Mouse (Mus musculus): ENCODE measurements around the gene Pklr. TPM values are rescaled to one million over a fixed set of nuclear protein-coding genes. Genes with fewer than 3 reads are reported as not detected.

Pklr gene
- total RNA-seq, 2 experiments from 2014 or later = not detected

- intact Hi-C loops (cut with DNase I) = no loop called here
- DNase-seq (ENCODE audit: low spot score in 2 of 2) = no peak
These were observed 48.0 kb downstream of the Pklr start for GRCm38 (mm10) chr3:89183959-89184315.

DNA sequence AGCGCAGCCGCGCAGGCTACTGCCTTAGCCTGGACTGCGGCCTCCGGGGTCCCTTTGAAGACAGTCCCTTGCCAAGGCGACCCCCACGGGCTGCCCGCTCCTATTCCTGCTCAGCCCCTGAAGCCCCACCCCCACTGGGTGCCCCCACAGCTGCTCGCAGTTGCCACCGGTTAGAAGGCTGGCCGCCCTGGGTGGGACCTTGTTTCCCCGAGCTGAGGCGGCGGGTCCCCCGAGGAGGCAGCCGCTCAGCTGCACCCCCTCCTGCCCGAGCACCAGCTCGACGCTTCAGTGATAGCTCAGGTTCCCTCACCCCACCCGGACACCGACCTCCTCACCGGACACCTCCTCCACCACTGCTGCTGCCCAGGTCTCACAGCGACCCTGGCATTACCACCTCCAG is 51.3 kb downstream of the Pklr start:
- intact Hi-C loops (cut with DNase I) = no loop called here

DNA sequence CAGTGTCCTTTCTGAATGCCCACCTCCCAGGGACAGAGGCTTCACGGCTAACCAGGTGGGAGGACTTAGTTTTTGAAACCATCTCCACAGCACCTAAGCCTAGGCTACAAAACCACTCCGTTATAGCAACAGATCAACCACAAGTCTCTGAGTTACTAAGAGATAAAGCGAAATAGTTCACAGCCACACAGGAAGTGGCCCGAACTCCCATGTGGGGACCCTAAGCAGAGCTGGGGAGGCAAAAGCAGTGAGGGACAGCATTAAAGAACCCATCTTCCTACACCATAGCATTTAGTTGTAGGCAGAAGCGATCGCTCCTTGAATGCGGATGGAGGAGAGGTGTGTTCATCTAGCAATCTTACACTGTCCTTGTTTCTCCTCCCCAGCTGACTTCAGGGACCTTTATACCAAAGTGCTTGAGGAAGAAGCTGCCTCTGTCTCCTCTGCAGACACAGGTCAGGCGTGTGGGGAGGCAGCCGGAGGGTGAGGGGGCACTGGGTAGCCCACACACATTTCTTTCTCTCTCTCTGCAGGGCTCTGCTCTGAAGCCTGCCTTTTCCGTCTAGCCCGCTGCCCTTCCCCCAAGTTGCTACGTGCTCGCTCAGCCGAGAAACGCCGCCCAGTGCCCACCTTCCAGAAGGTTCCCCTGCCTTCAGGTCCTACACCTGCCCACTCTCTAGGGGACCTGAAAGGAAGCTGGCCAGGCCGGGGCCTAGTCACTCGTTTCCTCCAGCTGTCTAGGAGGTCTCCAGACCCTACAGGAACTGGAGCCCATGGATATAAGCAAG is 51.9 kb downstream of the Pklr start:
- DNase-seq (ENCODE audit: low spot score in 2 of 2) = no peak
- intact Hi-C loops (cut with DNase I) = no loop called here

More for the DNA sequence above, 51.3 kb downstream of the Pklr start:
- no peak for DNase-seq (ENCODE audit: low spot score in 2 of 2)

DNA sequence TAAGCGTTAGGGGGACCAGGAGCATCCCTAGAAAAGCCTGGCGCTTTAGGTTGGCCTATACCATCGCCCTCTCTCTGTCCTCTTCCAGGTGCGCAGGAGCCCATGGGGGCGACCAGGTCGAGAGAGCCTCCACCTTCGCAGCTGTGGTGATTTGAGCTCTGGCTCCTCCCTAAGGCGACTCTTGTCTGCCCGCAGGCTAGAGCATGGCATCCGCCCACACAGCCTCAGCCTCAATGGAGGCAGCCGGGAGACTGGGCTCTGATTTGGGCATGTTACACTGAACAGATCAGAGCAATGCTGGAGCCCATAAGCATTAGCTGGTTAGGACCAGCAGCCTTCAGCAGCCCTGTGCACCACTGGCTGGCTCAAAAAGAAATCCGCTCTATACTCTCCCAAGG is 52.5 kb downstream of the Pklr start:
- DNase-seq (ENCODE audit: low spot score in 2 of 2) = no peak
- intact Hi-C loops (cut with DNase I) = no loop called here

- intact Hi-C loops (cut with DNase I) = no loop called here
- DNase-seq (ENCODE audit: low spot score in 2 of 2) = no peak
These were observed 54.5 kb downstream of the Pklr start for GRCm38 (mm10) chr3:89190436-89190835.

DNA sequence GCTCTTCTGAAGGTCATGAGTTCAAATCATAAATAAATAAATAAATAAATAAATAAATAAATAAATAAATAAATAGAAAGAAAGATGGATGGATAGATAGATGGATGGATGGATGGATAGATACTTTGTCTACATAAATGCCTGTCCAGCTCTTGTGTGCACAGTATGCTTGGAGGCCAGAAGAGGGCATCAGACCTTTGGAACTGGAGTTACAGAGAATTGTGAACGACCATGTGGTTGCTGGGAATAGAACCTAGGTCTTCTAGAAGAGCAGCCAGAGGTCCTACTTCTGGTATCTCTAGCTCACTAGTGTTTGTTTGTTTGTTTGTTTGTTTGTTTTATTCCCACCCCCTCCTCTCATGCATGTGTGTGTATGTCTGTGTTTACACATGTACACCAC is 57.4 kb downstream of the Pklr start:
- intact Hi-C loops (cut with DNase I) = no loop called here
- DNase-seq (ENCODE audit: low spot score in 2 of 2) = no peak

- intact Hi-C loops (cut with DNase I) = no loop called here
- no peak for DNase-seq (ENCODE audit: low spot score in 2 of 2)
These were observed 57.9 kb downstream of the Pklr start for GRCm38 (mm10) chr3:89193853-89194252.

Other genes starting within 250 kb of the Pklr start
- gene Msto1, start 222.1 kb upstream of the Pklr start, total RNA-seq (2021) = 10 to 100 TPM; 22.5 to 23.6 TPM
- 10 to 100 TPM; 79.1 to 83.5 TPM for gene Ash1l, start 185.5 kb upstream of the Pklr start, total RNA-seq (2021)
- 100 to 1,000 TPM; 103 to 104 TPM for gene Dap3, start 185.0 kb upstream of the Pklr start, total RNA-seq (2021)
- gene Rusc1, start 42.8 kb upstream of the Pklr start, total RNA-seq (2021) = 100 to 1,000 TPM; 189 to 195 TPM
- gene Gm43738, start 35.0 kb upstream of the Pklr start, total RNA-seq (2021) = not detected
- 10 to 100 TPM; 81.0 to 88.8 TPM for gene Fdps, start 34.2 kb upstream of the Pklr start, total RNA-seq (2021)
- 10 to 100 TPM; 16.0 to 18.7 TPM for gene Hcn3, start 24.1 kb downstream of the Pklr start, total RNA-seq (2021)
- gene Clk2, start 28.7 kb downstream of the Pklr start, total RNA-seq (2021) = 10 to 100 TPM; 39.0 to 46.6 TPM
- 10 to 100 TPM; 67.1 to 70.2 TPM for gene Scamp3, start 41.3 kb downstream of the Pklr start, total RNA-seq (2021)
- 10 to 100 TPM; 61.6 to 64.9 TPM for gene Fam189b, start 47.0 kb downstream of the Pklr start, total RNA-seq (2021)
- 10 to 100 TPM; 66.5 to 67.7 TPM for gene Gba, start 66.8 kb downstream of the Pklr start, total RNA-seq (2021)
- 10 to 100 TPM; 23.6 to 26.5 TPM for gene Thbs3, start 79.0 kb downstream of the Pklr start, total RNA-seq (2021)
- 10 to 100 TPM; 89.5 to 94.5 TPM for gene Mtx1, start 90.9 kb downstream of the Pklr start, total RNA-seq (2021)
- 1 to 10 TPM in 1 of 2 experiments, under 1 TPM in 1; 0.80 to 1.2 TPM for gene Muc1, start 92.9 kb downstream of the Pklr start, total RNA-seq (2021)
- gene Krtcap2, start 109.8 kb downstream of the Pklr start, total RNA-seq (2021) = 10 to 100 TPM; 69.2 to 69.4 TPM
- 10 to 100 TPM; 89.8 to 94.3 TPM for gene Trim46, start 110.2 kb downstream of the Pklr start, total RNA-seq (2021)
- gene Dpm3, start 123.2 kb downstream of the Pklr start, total RNA-seq (2021) = 10 to 100 TPM; 47.8 to 48.1 TPM
- gene Slc50a1, start 134.4 kb downstream of the Pklr start, total RNA-seq (2021) = 10 to 100 TPM; 32.1 to 37.4 TPM
- gene Efna1, start 145.0 kb downstream of the Pklr start, total RNA-seq (2021) = 1 to 10 TPM; 4.1 to 5.2 TPM
- 10 to 100 TPM; 51.3 to 56.8 TPM for gene Efna3, start 186.8 kb downstream of the Pklr start, total RNA-seq (2021)
- under 1 TPM; 0.27 to 0.37 TPM for gene Efna4, start 201.9 kb downstream of the Pklr start, total RNA-seq (2021)
- gene Adam15, start 213.9 kb downstream of the Pklr start, total RNA-seq (2021) = 100 to 1,000 TPM; 101 to 105 TPM
- gene Dcst2, start 225.8 kb downstream of the Pklr start, total RNA-seq (2021) = under 1 TPM in 1 of 2 experiments, not detected in 1; 0.32 TPM
- not detected for gene Dcst1, start 229.1 kb downstream of the Pklr start, total RNA-seq (2021)